Mouse (Mus musculus) liver, postnatal 0 days (tissue): ENCODE results near the gene Gys1. TPM values are rescaled to one million over a fixed set of nuclear protein-coding genes. Genes with fewer than 3 reads are reported as not detected.

ENCODE experiments used
- ATAC-seq: fragments of 200-750 bp; cut with Nextera tagmentation; 2 replicates; pipeline ENCODE4 v1.8.0; 2017; ENCODE audit warnings: mild to moderate bottlenecking, moderate library complexity
- DNase-seq: peaks from one replicate; pipeline ENCODE4 v3.0.0-alpha.2; 2016
- H3K27ac ChIP-seq: fragments of 300-500 bp; sonication (generic); 2 replicates; pipeline ENCODE4 v1.5.1; 2014; ENCODE audit warnings: antibody characterized with exemption, moderate library complexity, mild to moderate bottlenecking, low read depth
- H3K27me3 ChIP-seq: fragments of 300-500 bp; sonication (generic); 2 replicates; pipeline ENCODE4 v1.6.1; 2014; ENCODE audit warnings: low read length, control low read depth, mixed read lengths; ENCODE audit not compliant: insufficient read depth
- H3K36me3 ChIP-seq: fragments of 300-500 bp; sonication (generic); replicated peaks from 2 replicates; pipeline ENCODE4 v1.6.1; 2014; ENCODE audit warnings: mild to moderate bottlenecking, control low read depth, low read length, moderate library complexity, mixed read lengths; ENCODE audit not compliant: insufficient read depth
- H3K4me1 ChIP-seq: fragments of 300-500 bp; sonication (generic); 2 replicates; pipeline ENCODE4 v1.6.1; 2014; ENCODE audit warnings: antibody characterized with exemption, mild to moderate bottlenecking, control low read depth; ENCODE audit not compliant: insufficient read depth
- H3K4me2 ChIP-seq: fragments of 300-500 bp; sonication (generic); 2 replicates; pipeline ENCODE4 v1.6.1; 2014; ENCODE audit warnings: low read depth, mild to moderate bottlenecking, low read length, moderate library complexity, mixed read lengths
- H3K4me3 ChIP-seq: fragments of 300-500 bp; sonication (generic); 2 replicates; pipeline ENCODE4 v1.5.1; 2014; ENCODE audit warnings: low read depth, low read length
- H3K9ac ChIP-seq: fragments of 300-500 bp; sonication (generic); replicated peaks from 2 replicates; pipeline ENCODE4 v1.6.1; 2014; ENCODE audit warnings: mild to moderate bottlenecking, moderate library complexity
- H3K9me3 ChIP-seq: fragments of 300-500 bp; sonication (generic); 2 replicates; pipeline ENCODE4 v1.6.1; 2016; ENCODE audit warnings: mild to moderate bottlenecking, control low read depth, low read length, mixed read lengths
- CTCF ChIP-seq: sonication (generic); IDR thresholded peaks from 2 replicates; pipeline ENCODE4 v1.5.1; 2016; ENCODE audit warnings: antibody characterized with exemption, low read depth
- EP300 ChIP-seq: IDR thresholded peaks from 2 replicates; pipeline ENCODE4 v1.6.1; 2016; ENCODE audit warnings: antibody characterized with exemption, low read depth, mild to moderate bottlenecking
- WGBS: fragments of 180-500 bp; shearing (Covaris S2); extraction: QIAGEN DNeasy Blood & Tissue Kit; methylation state at CpG from one replicate; pipeline ENCODE4 v1.1.7; 2014; ENCODE audit not compliant: insufficient replicate concordance; 5-methylcytosine and 5-hydroxymethylcytosine counted together
- polyA plus RNA-seq: library from polyadenylated mRNA; unstranded; fragments of >200 nt; fragmentation: Nextera tagmentation; extraction: Ambion mirVana; gene quantifications from 2 replicates; pipeline ENCODE4 v1.2.1, GENCODE M21; 2015

Gene Gys1
- polyA plus RNA-seq, 1 experiment from 2014 or later: 3.3 TPM

DNA sequence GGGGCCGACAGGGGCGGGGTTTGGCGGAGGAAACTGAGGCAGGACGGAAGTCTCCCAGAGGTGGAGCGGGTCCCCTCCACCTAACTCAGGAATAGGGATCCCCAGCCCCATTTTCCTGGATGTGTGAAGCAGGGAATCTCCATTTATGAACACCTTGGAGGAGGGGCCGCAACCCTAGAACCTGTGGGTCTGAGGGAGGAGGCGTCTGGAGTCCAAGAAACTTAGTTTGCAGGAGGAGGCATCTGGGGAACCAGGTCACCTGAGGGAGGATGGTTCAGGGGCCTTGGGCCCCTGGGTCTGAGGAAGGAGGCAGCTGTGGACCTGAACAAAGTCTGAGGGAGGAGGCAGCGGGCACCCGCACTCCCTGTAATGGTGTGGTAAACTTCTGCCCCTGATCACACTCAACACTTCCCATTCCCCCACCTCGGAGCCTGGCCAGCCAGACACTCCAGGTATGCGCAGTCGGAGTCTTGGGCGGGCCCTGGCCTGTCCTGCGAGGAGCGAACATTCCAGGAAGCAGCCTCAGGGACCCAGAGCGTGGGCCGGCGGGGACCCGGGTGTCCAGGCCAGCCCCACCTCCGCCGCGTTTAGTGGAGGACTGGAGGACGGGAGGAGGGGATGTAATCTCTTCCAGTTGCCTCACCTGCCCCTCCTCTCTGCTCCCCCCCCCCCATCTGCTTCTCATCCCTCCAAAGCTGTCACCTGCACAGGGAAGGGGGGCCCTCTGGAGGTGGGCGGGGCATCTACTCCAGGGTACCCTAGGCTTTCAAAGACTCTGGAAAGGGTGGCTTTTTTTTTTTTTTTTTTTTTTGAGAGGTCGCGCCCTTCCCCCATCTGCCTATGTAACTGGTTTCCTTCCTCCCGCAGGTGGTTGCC, 20.5 kb upstream of the Gys1 start:
- ATAC-seq (0 out of 2 replicates have a peak, but pooled peaks have one; percentile 8), DNase-seq (peak; percentile 23)
- Histone ChIP-seq H3K9me3 (no peaks in the 10 kb centered on the region), H3K27me3 (peaks cover 96% of the 10 kb centered on the region), H3K27ac (no peak overlapping the region), H3K4me1 (peaks cover 16% of the 10 kb centered on the region), H3K4me3 (peak overlapping the region; percentile 48), H3K9ac (peak overlapping the region; percentile 34), H3K4me2 (peak overlapping the region; percentile 72), H3K36me3 (no peaks in the 10 kb centered on the region)
- TF ChIP-seq CTCF: no peak
- no peak for TF ChIP-seq EP300
- 2% methylated on average over 26 of the region's 27 CpGs for WGBS

DNA sequence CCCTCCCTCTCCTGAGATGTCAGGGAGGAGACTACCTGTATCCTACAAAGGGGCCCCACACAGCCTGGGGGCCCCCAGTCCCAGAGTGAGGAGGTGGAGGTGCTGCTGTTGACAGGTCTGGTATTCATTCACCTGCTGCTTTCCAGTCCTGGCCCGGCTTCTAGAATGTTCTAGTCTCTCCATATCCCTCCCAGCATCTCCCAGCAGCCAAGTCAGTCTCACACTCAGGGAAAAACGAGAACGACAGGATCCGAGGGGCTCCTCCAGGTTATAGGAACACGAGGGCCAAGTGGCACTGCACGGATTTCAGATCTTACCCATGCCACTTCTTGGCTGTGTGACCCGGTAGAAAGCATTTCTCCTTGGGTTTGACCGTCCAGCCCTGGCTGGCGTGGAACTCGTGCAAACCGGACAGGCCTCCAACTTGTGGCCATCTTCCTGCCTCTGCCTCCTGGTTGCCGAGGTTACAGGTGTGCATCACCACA, 19.9 kb upstream of the Gys1 start:
- ATAC-seq (no peak), DNase-seq (no peak)
- 33% methylated on average over 12 of the region's 12 CpGs for WGBS
- Histone ChIP-seq H3K36me3 (no peaks in the 10 kb centered on the region), H3K4me1 (peaks cover 16% of the 10 kb centered on the region), H3K9me3 (no peaks in the 10 kb centered on the region), H3K4me3 (no peak overlapping the region), H3K27ac (no peak overlapping the region), H3K27me3 (peaks cover 90% of the 10 kb centered on the region), H3K9ac (no peak overlapping the region), H3K4me2 (no peak overlapping the region)
- no peak for TF ChIP-seq EP300
- no peak for TF ChIP-seq CTCF

DNA sequence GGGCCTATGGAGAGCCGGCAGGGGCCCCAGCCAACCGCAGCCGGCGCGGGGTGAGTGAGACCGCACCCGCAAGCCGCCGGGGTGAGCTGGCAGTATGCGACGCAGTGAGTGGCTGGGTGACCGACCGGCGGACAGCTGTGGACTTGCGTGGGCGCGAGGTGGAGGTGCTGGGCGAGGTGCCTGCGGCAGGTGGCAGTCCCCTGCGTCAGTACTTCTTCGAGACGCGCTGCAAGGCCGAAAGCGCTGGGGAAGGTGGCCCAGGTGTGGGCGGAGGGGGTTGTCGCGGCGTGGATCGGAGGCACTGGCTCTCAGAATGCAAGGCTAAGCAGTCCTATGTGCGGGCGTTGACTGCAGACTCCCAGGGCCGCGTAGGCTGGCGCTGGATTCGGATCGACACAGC, 19.0 kb upstream of the Gys1 start:
- Histone ChIP-seq H3K9me3 (no peaks in the 10 kb centered on the region), H3K4me2 (no peak overlapping the region), H3K4me3 (0 out of 2 replicates have a peak overlapping the region, but pooled peaks have one; percentile 6), H3K4me1 (peaks cover 16% of the 10 kb centered on the region), H3K27me3 (peaks cover 90% of the 10 kb centered on the region), H3K9ac (no peak overlapping the region), H3K36me3 (0 out of 2 replicates have a peak, but pooled peaks cover under 1% of the 10 kb centered on the region), H3K27ac (no peak overlapping the region)
- WGBS: 13% methylated on average over 35 of the region's 37 CpGs
- no peak for ATAC-seq
- no peak for TF ChIP-seq CTCF
- TF ChIP-seq EP300: no peak
- no peak for DNase-seq

DNA sequence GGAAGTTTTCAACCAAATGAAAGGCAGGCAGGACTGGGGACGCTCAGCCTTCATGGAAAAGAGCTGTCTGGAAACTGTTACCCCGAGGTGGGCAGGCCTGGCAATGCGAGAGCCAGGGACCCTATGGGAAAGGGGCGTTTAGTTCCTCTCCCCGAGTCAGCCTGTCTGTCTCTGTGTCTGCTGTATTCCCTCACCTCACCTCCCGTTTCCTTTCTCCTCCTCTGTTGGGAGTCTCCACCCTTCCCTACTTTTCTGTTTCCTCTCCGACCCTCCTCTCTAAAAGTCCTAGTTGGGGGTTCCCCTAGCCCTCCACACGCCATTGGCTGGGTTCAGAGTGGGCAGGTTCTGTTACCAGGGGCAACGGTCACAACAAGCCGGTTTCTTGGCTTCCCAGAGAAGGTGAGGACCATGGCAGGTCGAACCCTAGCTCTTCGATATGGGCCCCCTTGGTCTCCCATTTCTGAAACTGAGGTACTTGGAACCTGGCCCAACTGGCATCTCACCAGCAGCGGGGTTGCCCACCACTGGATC, 16.6 kb upstream of the Gys1 start:
- H3K4me2 ChIP-seq: no peak overlapping the region
- H3K27ac ChIP-seq: no peak overlapping the region
- DNase-seq (no peak), ATAC-seq (no peak)
- H3K27me3 ChIP-seq: peaks cover 69% of the 10 kb centered on the region
- no peaks in the 10 kb centered on the region for H3K9me3 ChIP-seq
- peaks cover 16% of the 10 kb centered on the region for H3K4me1 ChIP-seq
- H3K9ac ChIP-seq: no peak overlapping the region
- H3K36me3 ChIP-seq: peaks cover 21% of the 10 kb centered on the region
- TF ChIP-seq CTCF (no peak), EP300 (no peak)
- H3K4me3 ChIP-seq: no peak overlapping the region
- 12% methylated on average over 13 of the region's 13 CpGs for WGBS

DNA sequence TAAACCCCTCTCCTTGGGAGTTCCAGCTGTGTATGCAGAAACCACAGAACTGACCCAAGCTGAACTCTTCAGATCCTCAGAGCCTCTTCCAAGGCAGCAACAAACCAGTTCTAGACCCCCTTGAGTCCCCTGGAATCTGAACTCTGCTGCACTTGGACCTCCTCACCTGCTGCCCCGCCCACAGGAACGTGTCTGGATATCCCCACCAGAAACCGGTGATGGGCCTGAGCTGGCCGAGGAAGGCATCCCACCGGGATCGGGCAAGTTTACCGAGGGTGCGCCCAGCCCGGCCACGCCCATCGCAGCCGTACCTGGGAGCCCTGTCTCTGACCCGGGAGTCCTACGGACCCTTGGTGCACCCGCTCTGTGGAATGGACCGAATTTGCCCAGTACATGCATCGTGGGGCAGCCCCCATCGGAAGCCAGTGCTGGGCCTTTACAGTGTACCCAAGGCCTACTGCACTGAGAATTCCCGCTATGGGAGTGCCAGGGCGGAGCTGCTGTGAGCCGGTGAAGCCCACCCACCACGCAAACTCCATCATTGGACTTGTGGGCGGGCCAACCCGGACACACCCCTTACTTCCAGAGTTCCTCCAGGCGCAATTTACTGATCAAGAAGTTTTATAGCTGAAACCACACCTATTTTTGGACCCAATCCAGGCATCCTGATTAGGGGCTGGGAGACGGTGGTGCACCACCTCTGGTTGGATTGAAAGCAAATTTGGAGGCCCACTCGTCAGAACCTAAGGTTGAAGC, 14.6 kb upstream of the Gys1 start:
- H3K4me3 ChIP-seq: no peak overlapping the region
- no peak overlapping the region for H3K9ac ChIP-seq
- TF ChIP-seq EP300 (no peak), CTCF (no peak)
- peaks cover 39% of the 10 kb centered on the region for H3K36me3 ChIP-seq
- WGBS: 32% methylated on average over 27 of the region's 27 CpGs
- ATAC-seq (no peak), DNase-seq (no peak)
- no peaks in the 10 kb centered on the region for H3K9me3 ChIP-seq
- H3K27ac ChIP-seq: no peak overlapping the region
- peaks cover 49% of the 10 kb centered on the region for H3K27me3 ChIP-seq
- peaks cover 6% of the 10 kb centered on the region; the same call in 1 of the 2 replicates for H3K4me1 ChIP-seq
- H3K4me2 ChIP-seq: no peak overlapping the region

DNA sequence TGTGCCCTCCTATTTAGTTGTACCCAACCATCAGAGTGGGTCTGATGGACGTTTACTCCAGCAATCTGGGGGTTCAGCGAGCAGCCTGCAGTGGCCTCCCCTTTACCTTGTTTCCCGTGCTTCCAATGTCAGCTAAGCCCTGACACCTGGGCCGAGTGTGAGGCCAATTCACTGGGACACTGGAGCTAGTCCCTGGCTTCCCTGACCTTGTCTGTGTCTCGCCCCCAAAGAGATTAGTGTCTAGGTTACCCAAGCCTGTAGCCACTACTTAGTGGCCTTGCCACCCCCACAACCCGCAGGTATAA, 14.1 kb upstream of the Gys1 start, which contains the start of gene Lhb:
Gene Lhb (plus strand): TSS at position 206 of the 305 bp plus-strand sequence.
- H3K4me1 ChIP-seq: peaks cover 4% of the 10 kb centered on the region; the same call in 1 of the 2 replicates
- no peak within 1 kb of the TSS for H3K27ac ChIP-seq
- peaks cover 42% of the 10 kb centered on the region for H3K36me3 ChIP-seq
- H3K4me3 ChIP-seq: no peak within 1 kb of the TSS
- no peak within 1 kb of the TSS for H3K9ac ChIP-seq
- H3K9me3 ChIP-seq: no peaks in the 10 kb centered on the region
- H3K27me3 ChIP-seq: peaks cover 43% of the 10 kb centered on the region
- DNase-seq: no peak
- no peak within 1 kb of the TSS for H3K4me2 ChIP-seq
- 56% methylated on average over 6 of the region's 6 CpGs for WGBS
- no peak for TF ChIP-seq EP300
- TF ChIP-seq CTCF: no peak
- no peak for ATAC-seq
